Mouse (Mus musculus): ENCODE results near the gene Zfp513. TPM values are rescaled to one million over a fixed set of nuclear protein-coding genes. Genes with fewer than 3 reads are reported as not detected.

Zfp513 gene
- 10 to 100 TPM; 64.4 to 65.3 TPM for total RNA-seq (2023)

GRCm38 (mm10) chr5:31201742-31202590 lies at the start of gene Zfp513:
Zfp513 (minus strand) TSS chr5:31202303.

GRCm38 (mm10) chr5:31251541-31252101 lies 49.5 kb upstream of the Zfp513 start, which contains the start of gene Krtcap3:
Krtcap3 (plus strand) TSS chr5:31251691.

GRCm38 (mm10) chr5:31240637-31241521 lies 38.8 kb upstream of the Zfp513 start, which contains the start of the genes Nrbp1 and Gm9970:
Nrbp1 (plus strand) TSS chr5:31240864.
Gm9970 (minus strand) TSS chr5:31241232.

GRCm38 (mm10) chr5:31220448-31221303 lies 18.6 kb upstream of the Zfp513 start, which contains the start of gene Ppm1g:
Ppm1g (minus strand) TSS chr5:31220687.

GRCm38 (mm10) chr5:31192939-31193630 lies 9.0 kb downstream of the Zfp513 start, which contains the start of the genes Snx17 and Eif2b4:
Snx17 (plus strand) TSS chr5:31193227.
Eif2b4 (minus strand) TSS chr5:31193430.

GRCm38 (mm10) chr5:31179766-31180630 lies 22.1 kb downstream of the Zfp513 start, which contains the start of the genes Gm29609 and Gtf3c2:
Gm29609 (minus strand) TSS chr5:31179911.
Gtf3c2 (minus strand) TSS chr5:31180144.

GRCm38 (mm10) chr5:31154152-31154553 lies 48.0 kb downstream of the Zfp513 start, which contains the start of gene Mpv17:
Mpv17 (minus strand) TSS chr5:31154251.

Other genes with a start within 250 kb of the Zfp513 start
- 100 to 1,000 TPM; 166 to 187 TPM for gene Preb, start 241.9 kb downstream of the Zfp513 start, total RNA-seq (2023)
- gene Tcf23, start 233.6 kb downstream of the Zfp513 start, total RNA-seq (2023): not detected
- 10 to 100 TPM; 25.9 to 48.3 TPM for gene Atraid, start 154.0 kb downstream of the Zfp513 start, total RNA-seq (2023)
- 10 to 100 TPM; 12.3 to 12.4 TPM for gene Slc5a6, start 153.4 kb downstream of the Zfp513 start, total RNA-seq (2023)
- gene Cad, start 147.5 kb downstream of the Zfp513 start, total RNA-seq (2023): 10 to 100 TPM; 51.5 to 66.7 TPM
- not detected for gene Dnajc5g, start 96.0 kb downstream of the Zfp513 start, total RNA-seq (2023)
- under 1 TPM in 1 of 2 experiments, not detected in 1; 0.55 TPM for gene Slc30a3, start 94.1 kb downstream of the Zfp513 start, total RNA-seq (2023)
- not detected for gene Trim54, start 85.6 kb downstream of the Zfp513 start, total RNA-seq (2023)
- gene Ucn, start 63.5 kb downstream of the Zfp513 start, total RNA-seq (2023): not detected
- 10 to 100 TPM; 24.0 to 27.0 TPM for gene Mpv17, start 48.1 kb downstream of the Zfp513 start, total RNA-seq (2023)
- gene Gm29609, start 22.4 kb downstream of the Zfp513 start, total RNA-seq (2023): 1 to 10 TPM; 5.5 to 8.1 TPM
- gene Gtf3c2, start 22.2 kb downstream of the Zfp513 start, total RNA-seq (2023): 100 to 1,000 TPM; 206 to 216 TPM
- gene Snx17, start 9.1 kb downstream of the Zfp513 start, total RNA-seq (2023): 10 to 100 TPM; 87.5 to 89.2 TPM
- 10 to 100 TPM; 39.8 to 43.5 TPM for gene Eif2b4, start 8.9 kb downstream of the Zfp513 start, total RNA-seq (2023)
- gene Ppm1g, start 18.4 kb upstream of the Zfp513 start, total RNA-seq (2023): 100 to 1,000 TPM; 127 to 149 TPM
- gene Nrbp1, start 38.6 kb upstream of the Zfp513 start, total RNA-seq (2023): 100 to 1,000 TPM; 280 to 339 TPM
- 1 to 10 TPM; 1.5 to 2.7 TPM for gene Gm9970, start 38.9 kb upstream of the Zfp513 start, total RNA-seq (2023)
- 10 to 100 TPM; 19.0 to 25.7 TPM for gene Krtcap3, start 49.4 kb upstream of the Zfp513 start, total RNA-seq (2023)
- 10 to 100 TPM; 45.7 to 49.5 TPM for gene Ift172, start 88.8 kb upstream of the Zfp513 start, total RNA-seq (2023)
- 1 to 10 TPM; 1.3 to 1.4 TPM for gene Fndc4, start 93.8 kb upstream of the Zfp513 start, total RNA-seq (2023)
- gene Gckr, start 95.1 kb upstream of the Zfp513 start, total RNA-seq (2023): not detected

Measured in B cell, adult 67 days (primary cell).